Mouse (Mus musculus) MEL (cell line): Measurements from ENCODE around the gene Gpr146. TPM values are rescaled to one million over a fixed set of nuclear protein-coding genes. Genes with fewer than 3 reads are reported as not detected.

Experiments
- DNase-seq: peaks from one replicate; pipeline ENCODE4 v3.0.0; 2011; ENCODE audit warnings: low read depth, low spot score
- H3K27ac ChIP-seq: 2 replicates; pipeline ENCODE4 v1.5.1; 2012; ENCODE audit warnings: low read depth, mild to moderate bottlenecking, control low read depth, low read length, moderate library complexity; ENCODE audit not compliant: control insufficient read depth
- H3K27me3 ChIP-seq, 2 experiments: fragments of 150-350 bp in 1 of 2; sonication (generic) in 1 of 2; 2 replicates each; pipeline ENCODE4 v1.6.1; 2012; ENCODE audit warnings: low read length in 2 of 2, mild to moderate bottlenecking in 2 of 2, improper control_type of control experiment in 1 of 2, moderate library complexity in 1 of 2; ENCODE audit not compliant: insufficient read depth in 2 of 2, control insufficient read depth in 1 of 2
- H3K36me3 ChIP-seq, 2 experiments: 2 replicates each; pipeline ENCODE4 v1.6.1; 2012 to 2014; ENCODE audit warnings: low read length in 2 of 2, improper control_type of control experiment in 1 of 2, inconsistent platforms in 1 of 2, mild to moderate bottlenecking in 1 of 2; ENCODE audit not compliant: insufficient read depth in 2 of 2, control insufficient read depth in 1 of 2
- H3K4me1 ChIP-seq, 2 experiments: fragments of 150-350 bp in 1 of 2; sonication (generic) in 1 of 2; 2 replicates each; pipeline ENCODE4 v1.6.1; 2012; ENCODE audit warnings: low read length in 2 of 2, improper control_type of control experiment in 1 of 2, mild to moderate bottlenecking in 1 of 2; ENCODE audit not compliant: insufficient read depth in 2 of 2, control insufficient read depth in 1 of 2
- H3K4me3 ChIP-seq, 2 experiments: fragments of 150-350 bp in 1 of 2; sonication (generic) in 1 of 2; 2 replicates each; pipeline ENCODE4 v1.5.1; 2012; ENCODE audit warnings: low read depth in 2 of 2, low read length in 2 of 2, mild to moderate bottlenecking in 2 of 2, moderate library complexity in 2 of 2, control low read depth in 1 of 2, improper control_type of control experiment in 1 of 2; ENCODE audit not compliant: control insufficient read depth in 1 of 2, insufficient read depth in 1 of 2
- H3K79me2 ChIP-seq: 2 replicates; pipeline ENCODE4 v1.6.1; 2012; ENCODE audit warnings: mild to moderate bottlenecking, low read length, moderate library complexity; ENCODE audit not compliant: control insufficient read depth, poor library complexity, insufficient read depth
- H3K9ac ChIP-seq: 2 replicates; pipeline ENCODE4 v1.6.1; 2012; ENCODE audit warnings: low read depth, mild to moderate bottlenecking, control low read depth, low read length, moderate library complexity; ENCODE audit not compliant: control insufficient read depth, poor library complexity, severe bottlenecking
- H3K9me3 ChIP-seq: fragments of 150-350 bp; sonication (generic); replicated peaks from 2 replicates; pipeline ENCODE4 v1.6.1; 2012; ENCODE audit warnings: mild to moderate bottlenecking, low read length, improper control_type of control experiment, moderate library complexity; ENCODE audit not compliant: insufficient read depth
- CHD1 ChIP-seq: IDR thresholded peaks from 2 replicates; pipeline ENCODE4 v1.6.1; 2012; ENCODE audit warnings: low read depth, mild to moderate bottlenecking, inconsistent platforms, low read length, improper control_type of control experiment
- CHD2 ChIP-seq: IDR thresholded peaks from 2 replicates; pipeline ENCODE4 v1.6.1; 2011; ENCODE audit warnings: low read length, improper control_type of control experiment
- CTCF ChIP-seq, 3 experiments: IDR thresholded peaks in 2 of 3; conservative IDR thresholded peaks in 1 of 3; 2 replicates each; pipeline ENCODE4 v1.5.1; 2011 to 2012; ENCODE audit warnings: low read length in 3 of 3, low read depth in 2 of 3, mild to moderate bottlenecking in 2 of 3, improper control_type of control experiment in 1 of 3, inconsistent platforms in 1 of 3, mixed read lengths in 1 of 3, moderate library complexity in 1 of 3; ENCODE audit not compliant: control insufficient read depth in 1 of 3, insufficient read depth in 1 of 3, poor library complexity in 1 of 3, severe bottlenecking in 1 of 3
- E2F4 ChIP-seq: IDR thresholded peaks from 2 replicates; pipeline ENCODE4 v1.6.1; 2011; ENCODE audit warnings: low read depth, low read length, improper control_type of control experiment, borderline replicate concordance
- ELF1 ChIP-seq: IDR thresholded peaks from 2 replicates; pipeline ENCODE4 v1.6.1; 2014; ENCODE audit warnings: low read depth, mild to moderate bottlenecking, inconsistent platforms, low read length, improper control_type of control experiment, moderate library complexity
- EP300 ChIP-seq, 2 experiments: IDR thresholded peaks; 2 replicates each; pipeline ENCODE4 v1.6.1; 2011; ENCODE audit warnings: improper control_type of control experiment in 2 of 2, low read length in 2 of 2, low read depth in 1 of 2, mild to moderate bottlenecking in 1 of 2
- ETS1 ChIP-seq: IDR thresholded peaks from 2 replicates; pipeline ENCODE4 v1.6.1; 2012; ENCODE audit warnings: low read depth, mild to moderate bottlenecking, inconsistent platforms, low read length, improper control_type of control experiment, moderate library complexity
- GABPA ChIP-seq: IDR thresholded peaks from 2 replicates; pipeline ENCODE4 v1.6.1; 2012; ENCODE audit warnings: low read depth, mild to moderate bottlenecking, inconsistent platforms, low read length, improper control_type of control experiment, moderate library complexity
- GATA1 ChIP-seq: IDR thresholded peaks from 2 replicates; pipeline ENCODE4 v1.6.1; 2011; ENCODE audit warnings: low read depth, low read length, improper control_type of control experiment
- HCFC1 ChIP-seq: IDR thresholded peaks from 2 replicates; pipeline ENCODE4 v1.6.1; 2012; ENCODE audit warnings: low read depth, mild to moderate bottlenecking, inconsistent platforms, low read length, improper control_type of control experiment, moderate library complexity
- JUND ChIP-seq: IDR thresholded peaks from 2 replicates; pipeline ENCODE4 v1.6.1; 2011; ENCODE audit warnings: low read depth, mild to moderate bottlenecking, improper control_type of control experiment, low read length
- KAT2A ChIP-seq: conservative IDR thresholded peaks from 2 replicates; pipeline ENCODE4 v1.6.1; 2012; ENCODE audit warnings: low read depth, low read length, improper control_type of control experiment, inconsistent platforms
- MAFK ChIP-seq: IDR thresholded peaks from 2 replicates; pipeline ENCODE4 v1.6.1; 2011; ENCODE audit warnings: low read depth, mild to moderate bottlenecking, low read length, improper control_type of control experiment, borderline replicate concordance
- MAX ChIP-seq: IDR thresholded peaks from 2 replicates; pipeline ENCODE4 v1.6.1; 2011; ENCODE audit warnings: low read length, improper control_type of control experiment
- MAZ ChIP-seq: IDR thresholded peaks from 2 replicates; pipeline ENCODE4 v1.6.1; 2012; ENCODE audit warnings: low read depth, mild to moderate bottlenecking, inconsistent platforms, low read length, improper control_type of control experiment
- MEF2A ChIP-seq: IDR thresholded peaks from 2 replicates; pipeline ENCODE4 v1.6.1; 2014; ENCODE audit warnings: low read depth, mild to moderate bottlenecking, inconsistent platforms, low read length, improper control_type of control experiment; ENCODE audit not compliant: poor library complexity, insufficient replicate concordance, severe bottlenecking; ENCODE audit errors: extremely low read depth
- MXI1 ChIP-seq: IDR thresholded peaks from 2 replicates; pipeline ENCODE4 v1.6.1; 2011; ENCODE audit warnings: mild to moderate bottlenecking, low read depth, low read length, improper control_type of control experiment
- MYB ChIP-seq: IDR thresholded peaks from 2 replicates; pipeline ENCODE4 v1.6.1; 2011; ENCODE audit warnings: mild to moderate bottlenecking, low read depth, low read length, improper control_type of control experiment
- MYC ChIP-seq: IDR thresholded peaks from 2 replicates; pipeline ENCODE4 v1.6.1; 2011; ENCODE audit warnings: low read depth, mild to moderate bottlenecking, low read length, improper control_type of control experiment, moderate library complexity
- NELFE ChIP-seq: IDR thresholded peaks from 2 replicates; pipeline ENCODE4 v1.6.1; 2011; ENCODE audit warnings: low read depth, low read length, improper control_type of control experiment
- POLR2A ChIP-seq, 2 experiments: IDR thresholded peaks; 2 replicates each; pipeline ENCODE4 v1.6.1; 2011 to 2012; ENCODE audit warnings: low read length in 2 of 2, mild to moderate bottlenecking in 2 of 2, control low read depth in 1 of 2, improper control_type of control experiment in 1 of 2, low read depth in 1 of 2, moderate library complexity in 1 of 2; ENCODE audit not compliant: control insufficient read depth in 1 of 2, insufficient read depth in 1 of 2, poor library complexity in 1 of 2
- POLR2AphosphoS2 ChIP-seq: IDR thresholded peaks from 2 replicates; pipeline ENCODE4 v1.6.1; 2011; ENCODE audit warnings: low read length, improper control_type of control experiment
- POLR2AphosphoS5 ChIP-seq: IDR thresholded peaks from 2 replicates; pipeline ENCODE4 v1.6.1; 2012; ENCODE audit warnings: low read depth, borderline replicate concordance, mild to moderate bottlenecking, inconsistent platforms, low read length, moderate library complexity, mixed read lengths
- RAD21 ChIP-seq: IDR thresholded peaks from 2 replicates; pipeline ENCODE4 v1.6.1; 2011; ENCODE audit warnings: mild to moderate bottlenecking, low read depth, low read length, improper control_type of control experiment
- RCOR1 ChIP-seq: IDR thresholded peaks from 2 replicates; pipeline ENCODE4 v1.6.1; 2012; ENCODE audit warnings: low read depth, mild to moderate bottlenecking, inconsistent platforms, low read length, improper control_type of control experiment
- SIN3A ChIP-seq: IDR thresholded peaks from 2 replicates; pipeline ENCODE4 v1.6.1; 2012; ENCODE audit warnings: low read length, improper control_type of control experiment, inconsistent platforms
- SMC3 ChIP-seq: IDR thresholded peaks from 2 replicates; pipeline ENCODE4 v1.6.1; 2011; ENCODE audit warnings: low read depth, low read length, improper control_type of control experiment
- TBP ChIP-seq: IDR thresholded peaks from 2 replicates; pipeline ENCODE4 v1.8.0; 2011; ENCODE audit warnings: low read depth, low read length, improper control_type of control experiment
- TCF12 ChIP-seq: IDR thresholded peaks from 2 replicates; pipeline ENCODE4 v1.6.1; 2014; ENCODE audit warnings: low read depth, mild to moderate bottlenecking, inconsistent platforms, low read length, improper control_type of control experiment, moderate library complexity
- UBTF ChIP-seq: IDR thresholded peaks from 2 replicates; pipeline ENCODE4 v1.6.1; 2012; ENCODE audit warnings: low read depth, mild to moderate bottlenecking, inconsistent platforms, low read length, improper control_type of control experiment, moderate library complexity, borderline replicate concordance; ENCODE audit not compliant: insufficient read depth
- USF2 ChIP-seq, 2 experiments: IDR thresholded peaks; 2 replicates each; pipeline ENCODE4 v1.6.1; 2011 to 2012; ENCODE audit warnings: improper control_type of control experiment in 2 of 2, low read length in 2 of 2, borderline replicate concordance in 1 of 2, inconsistent platforms in 1 of 2, low read depth in 1 of 2, mild to moderate bottlenecking in 1 of 2; ENCODE audit not compliant: insufficient read depth in 1 of 2
- ZC3H11A ChIP-seq: IDR thresholded peaks from 2 replicates; pipeline ENCODE4 v1.6.1; 2012; ENCODE audit warnings: low read depth, mild to moderate bottlenecking, inconsistent platforms, low read length, improper control_type of control experiment
- ZKSCAN1 ChIP-seq: IDR thresholded peaks from 2 replicates; pipeline ENCODE4 v1.6.1; 2012; ENCODE audit warnings: low read depth, mild to moderate bottlenecking, inconsistent platforms, low read length, improper control_type of control experiment, moderate library complexity
- ZMIZ1 ChIP-seq: IDR thresholded peaks from 2 replicates; pipeline ENCODE4 v1.6.1; 2012; ENCODE audit warnings: low read depth, mild to moderate bottlenecking, inconsistent platforms, low read length, improper control_type of control experiment, moderate library complexity
- ZNF384 ChIP-seq: IDR thresholded peaks from 2 replicates; pipeline ENCODE4 v1.6.1; 2012; ENCODE audit warnings: low read depth, mild to moderate bottlenecking, inconsistent platforms, low read length, improper control_type of control experiment
- polyA plus RNA-seq, 2 experiments: library from polyadenylated mRNA; stranded (reverse) in 1 of 2; unstranded in 1 of 2; fragments of >175 nt in 1 of 2; fragments of >200 nt in 1 of 2; gene quantifications; 2 replicates each; pipeline versions ENCODE4 v1.2.1 to v1.2.4; 2012; ENCODE audit warnings: low replicate concordance in 2 of 2, low read depth in 1 of 2; ENCODE audit not compliant: insufficient read length in 2 of 2, insufficient read depth in 1 of 2, missing spikeins in 1 of 2
- total RNA-seq: library from RNA; depleted of rRNA; stranded (reverse); fragments of 300-350 nt; gene quantifications from 2 replicates; pipeline ENCODE4 v1.2.3, GENCODE M21; 2012

Gene Gpr146
- total and polyA plus RNA-seq, 3 experiments = 0.92 to 4.5 TPM; not detected in 1

DNA sequence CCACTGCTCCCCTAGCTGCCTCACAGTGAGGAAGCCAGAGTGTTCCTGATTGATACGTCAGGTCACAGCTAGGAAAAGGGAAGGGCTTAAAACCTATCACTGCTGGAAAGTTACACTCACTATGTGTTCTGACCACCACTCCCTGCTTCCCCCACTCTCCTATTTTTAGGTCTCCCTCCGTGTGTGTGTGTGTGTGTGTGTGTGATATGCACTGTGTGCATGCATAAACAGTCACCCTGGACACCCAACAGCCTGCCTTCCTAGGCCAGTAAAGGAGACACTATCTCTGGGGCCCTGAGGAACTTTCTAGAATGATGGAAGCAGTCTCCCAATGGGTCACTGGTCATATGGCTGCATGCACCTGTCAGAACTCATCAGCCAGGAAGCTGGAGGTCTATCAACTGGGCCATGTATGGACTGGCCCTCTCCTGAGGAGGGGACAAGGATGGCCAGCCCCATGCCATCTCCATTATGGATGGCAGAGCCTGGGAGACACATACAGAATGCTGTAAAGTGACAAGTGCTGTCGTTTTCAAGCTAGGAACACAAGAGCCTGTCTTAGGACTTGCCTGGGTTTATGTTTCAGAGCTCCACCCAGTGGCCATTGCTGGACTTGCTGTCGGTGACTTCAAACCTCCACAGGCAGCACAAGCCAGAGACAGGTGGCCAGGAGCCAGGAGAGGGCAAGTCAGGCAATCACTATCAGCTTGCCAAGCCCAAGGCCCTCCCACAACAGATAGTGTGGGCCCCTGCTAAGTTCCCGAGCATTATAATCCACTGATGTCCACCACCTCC, 20.7 kb downstream of the Gpr146 start:
- Histone ChIP-seq H3K79me2 (0 out of 2 replicates have a peak, but pooled peaks cover 1% of the 10 kb centered on the region), H3K27me3 (no peaks in the 10 kb centered on the region), H3K27ac (no peak overlapping the region), H3K4me3 (0 out of 4 replicates have a peak overlapping the region, but pooled peaks of 1 of the 2 experiments have one; percentile 27), H3K36me3 (peaks cover 0 to 15% of the 10 kb centered on the region in 2 experiments; a peak in 2 of 4 replicates), H3K9me3 (no peaks in the 10 kb centered on the region), H3K9ac (no peak overlapping the region), H3K4me1 (peaks cover 12 to 17% of the 10 kb centered on the region in 2 experiments)
- DNase-seq = peak; percentile 98
- TF ChIP-seq ZC3H11A (peak; percentile 80), GABPA (no peak), MYB (no peak), POLR2AphosphoS5 (no peak; the same call in 1 of the 2 replicates), ZKSCAN1 (no peak), JUND (no peak), ETS1 (peak; percentile 50), E2F4 (no peak), CTCF (IDR thresholded peaks at IDR 0.05 in 2 of 3, conservative IDR thresholded peaks at IDR 0.05 in 1 of 3; ENCODE audit: control insufficient read depth in 1 of 3, insufficient read depth in 1 of 3, low read depth in 2 of 3, low read length in 3 of 3, poor library complexity in 1 of 3, severe bottlenecking in 1 of 3) (peak; percentile 87 to 92 (median 88)), ZNF384 (no peak), MEF2A (no peak), KAT2A (no peak), ZMIZ1 (no peak), USF2 (IDR thresholded peaks at IDR 0.05; ENCODE audit: borderline replicate concordance in 1 of 2, insufficient read depth in 1 of 2, low read depth in 1 of 2, low read length in 2 of 2) (no peak), NELFE (no peak), HCFC1 (peak; percentile 51), POLR2A (IDR thresholded peaks at IDR 0.05; ENCODE audit: control insufficient read depth in 1 of 2, insufficient read depth in 1 of 2, low read depth in 1 of 2, low read length in 2 of 2, poor library complexity in 1 of 2) (no peak), SIN3A (peak; percentile 83), SMC3 (peak; percentile 90), EP300 (IDR thresholded peaks at IDR 0.05; ENCODE audit: low read depth in 1 of 2, low read length in 2 of 2) (peak in 1 of 2 experiments; percentile 63; a peak in 3 of 4 replicates), POLR2AphosphoS2 (no peak), RAD21 (peak; percentile 72), MXI1 (0 out of 2 replicates have a peak, but pooled peaks have one; percentile 15), ELF1 (no peak), CHD1 (no peak), MAX (peak; percentile 13; the same call in 1 of the 2 replicates), UBTF (no peak), MAFK (no peak), TBP (no peak), MYC (peak; percentile 64; the same call in 1 of the 2 replicates), CHD2 (no peak), TCF12 (peak; percentile 51), MAZ (no peak), RCOR1 (0 out of 2 replicates have a peak, but pooled peaks have one; percentile 19), GATA1 (peak; percentile 71)
